Mouse (Mus musculus) lung, postnatal 0 days (tissue): Measurements from ENCODE around the gene Arsk.

Experiments
- CTCF ChIP-seq: IDR thresholded peaks from 2 replicates; pipeline ENCODE4 v1.5.1; 2016; ENCODE audit warnings: antibody characterized with exemption, mild to moderate bottlenecking
- EP300 ChIP-seq: IDR thresholded peaks from 2 replicates; pipeline ENCODE4 v1.6.1; 2016; ENCODE audit warnings: antibody characterized with exemption, mild to moderate bottlenecking, control low read depth

DNA sequence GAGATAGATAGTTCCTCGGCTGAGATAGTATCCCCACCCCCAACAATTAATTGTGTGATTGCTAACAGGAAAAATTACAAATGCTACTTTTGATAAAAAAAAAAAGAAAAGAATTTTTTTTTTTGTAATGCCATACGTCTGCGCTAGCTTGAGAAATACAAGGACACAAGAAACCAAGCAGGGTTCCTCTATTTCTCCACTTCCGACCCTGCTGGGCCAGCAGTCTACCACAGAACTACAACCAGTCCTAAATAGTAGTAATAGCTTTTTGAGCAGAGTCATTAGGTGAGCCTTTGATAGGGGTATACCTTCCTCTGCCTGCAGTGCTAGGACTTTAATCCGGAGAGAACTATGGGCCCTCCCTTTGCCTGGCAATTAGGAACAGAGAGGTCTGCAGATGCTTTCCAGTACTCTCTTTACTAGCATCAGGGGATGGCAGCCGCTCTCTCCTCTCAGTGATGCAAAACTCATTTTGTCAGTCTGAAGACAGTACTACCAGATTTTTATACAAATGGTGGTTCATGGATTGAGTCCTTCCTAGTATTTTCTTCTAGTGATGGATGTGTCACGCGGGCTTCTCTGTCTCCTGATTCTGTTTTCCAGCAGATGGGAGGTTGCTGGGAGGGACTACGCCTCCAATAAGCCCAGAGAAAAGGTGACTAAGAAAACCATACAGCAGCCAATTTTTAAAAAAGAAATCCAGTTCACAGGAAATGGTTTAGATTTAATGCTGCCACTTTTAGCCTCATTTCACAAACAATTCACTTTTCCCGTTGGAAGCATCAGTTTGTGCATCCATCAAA, 41.0 kb downstream of the Arsk start:
- no peak for TF ChIP-seq CTCF
- TF ChIP-seq EP300, result no peak
